Mouse (Mus musculus) myocyte (in vitro differentiated cells): ENCODE data around the gene Decr2.

Experiments
- CEBPB ChIP-seq: IDR thresholded peaks from 2 replicates; pipeline ENCODE4 v1.6.1; 2011; ENCODE audit warnings: mild to moderate bottlenecking, moderate library complexity; ENCODE audit not compliant: poor library complexity, insufficient read depth, severe bottlenecking
- MAX ChIP-seq: IDR thresholded peaks from one replicate; pipeline ENCODE4 v1.6.1; 2011; ENCODE audit warnings: low read depth, mild to moderate bottlenecking, control low read depth
- POLR2AphosphoS2 ChIP-seq: IDR thresholded peaks from one replicate; pipeline ENCODE4 v1.6.1; 2011; ENCODE audit warnings: low read depth, control low read depth; ENCODE audit not compliant: insufficient read length

- TF ChIP-seq CEBPB (no peak), MAX (no peak), POLR2AphosphoS2 (no peak)
Measured at GRCm38 (mm10) chr17:26101478-26101877, 11.3 kb upstream of the Decr2 start.
